Mouse (Mus musculus): ENCODE measurements at regions not wholly inside any gene's neighbourhood (a gene's known extent, or its start where the extent isn't known, plus 50 kb on each side); places are given as distances from the start of the nearest gene placed in this dataset.
A peak's percentile ranks its signal among the peaks of the same experiment; 100 is the strongest.
"Not testable (repeated sequence)": the region's sequence is repeated elsewhere in the genome, so short reads cannot be mapped to it uniquely, and the experiment has no call there.

DNA sequence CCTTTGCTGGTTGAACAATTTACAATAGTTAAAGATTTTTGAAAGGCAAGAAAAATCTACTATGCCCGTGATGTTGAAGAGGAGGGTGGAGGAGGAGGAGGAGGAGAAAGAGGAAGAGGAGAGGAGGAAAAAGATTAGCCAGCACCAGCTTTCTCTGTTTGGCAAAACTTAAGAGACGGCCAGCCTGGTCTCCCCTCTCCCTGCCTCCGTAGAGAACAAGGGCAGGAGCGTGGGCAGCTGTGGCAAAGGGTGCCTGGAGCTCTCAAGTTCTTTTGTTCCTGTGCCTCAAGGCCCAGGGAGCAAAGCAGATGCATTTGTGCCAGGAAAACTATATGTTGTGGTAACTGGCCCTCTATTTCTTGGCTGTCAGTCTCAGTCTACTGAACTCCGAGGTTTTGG is 202.5 kb upstream of the Daam1 start:
- no peak for DNase-seq

GRCm38 (mm10) chr12:71628796-71629195 is 202.1 kb upstream of the Daam1 start:
- no peak for DNase-seq

GRCm38 (mm10) chr12:71630386-71630785 is 200.5 kb upstream of the Daam1 start:
- DNase-seq = no peak

- no peak for DNase-seq
Measured at GRCm38 (mm10) chr12:71636300-71636699, 194.6 kb upstream of the Daam1 start.

GRCm38 (mm10) chr12:71637248-71637647 is 193.6 kb upstream of the Daam1 start:
- no peak for DNase-seq

DNA sequence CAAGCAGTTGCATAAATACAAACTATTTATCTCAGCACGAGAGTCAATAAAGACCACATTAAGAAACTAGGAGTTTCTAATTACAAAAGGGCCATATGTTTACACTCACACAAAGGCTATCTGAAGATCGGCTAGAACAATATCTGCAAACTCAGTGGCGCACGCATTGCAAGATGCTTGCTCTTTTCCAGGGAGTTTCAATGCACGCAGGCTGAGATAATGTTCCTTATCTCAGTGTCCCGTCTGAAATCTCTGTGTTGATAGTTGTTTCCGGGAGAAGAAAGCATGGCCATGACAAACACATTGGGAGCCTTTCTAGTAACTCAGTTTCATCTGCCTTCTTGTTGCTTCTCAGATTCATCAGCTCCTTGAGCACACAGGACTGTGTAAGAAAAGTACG is 192.6 kb upstream of the Daam1 start:
- DNase-seq = no peak

GRCm38 (mm10) chr12:71640058-71640501 is 190.8 kb upstream of the Daam1 start:
- DNase-seq = no peak

GRCm38 (mm10) chr12:71641486-71641885 is 189.4 kb upstream of the Daam1 start:
- no peak for DNase-seq

DNA sequence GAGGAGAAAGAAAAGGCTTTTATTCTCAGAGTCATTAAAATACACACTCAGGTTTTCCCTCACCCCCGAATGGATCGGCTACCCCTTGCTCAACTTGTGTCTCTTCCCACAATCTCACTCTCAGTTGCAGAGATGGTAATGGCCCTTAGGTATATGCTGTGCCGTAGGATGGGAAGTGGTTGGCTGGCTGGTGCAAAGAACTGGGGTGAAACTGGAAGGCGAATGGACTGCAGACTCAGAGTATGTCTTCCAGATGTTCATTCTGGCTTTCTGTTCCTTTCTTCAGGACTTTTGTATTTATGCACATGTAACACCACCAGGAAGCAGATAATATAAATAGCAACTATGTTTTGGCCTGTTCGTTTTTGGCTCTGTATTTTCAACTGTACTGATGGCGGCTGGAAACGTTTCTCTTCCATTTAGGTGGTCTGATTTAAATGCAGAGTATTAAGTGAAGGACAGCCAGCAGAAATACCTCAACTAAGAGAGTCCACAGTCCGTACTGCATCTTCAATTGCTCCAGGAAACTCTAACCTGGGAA is 188.0 kb upstream of the Daam1 start:
- DNase-seq = no peak

- peak; percentile 43 for DNase-seq
Measured at GRCm38 (mm10) chr12:71651251-71651650, 179.6 kb upstream of the Daam1 start.

DNA sequence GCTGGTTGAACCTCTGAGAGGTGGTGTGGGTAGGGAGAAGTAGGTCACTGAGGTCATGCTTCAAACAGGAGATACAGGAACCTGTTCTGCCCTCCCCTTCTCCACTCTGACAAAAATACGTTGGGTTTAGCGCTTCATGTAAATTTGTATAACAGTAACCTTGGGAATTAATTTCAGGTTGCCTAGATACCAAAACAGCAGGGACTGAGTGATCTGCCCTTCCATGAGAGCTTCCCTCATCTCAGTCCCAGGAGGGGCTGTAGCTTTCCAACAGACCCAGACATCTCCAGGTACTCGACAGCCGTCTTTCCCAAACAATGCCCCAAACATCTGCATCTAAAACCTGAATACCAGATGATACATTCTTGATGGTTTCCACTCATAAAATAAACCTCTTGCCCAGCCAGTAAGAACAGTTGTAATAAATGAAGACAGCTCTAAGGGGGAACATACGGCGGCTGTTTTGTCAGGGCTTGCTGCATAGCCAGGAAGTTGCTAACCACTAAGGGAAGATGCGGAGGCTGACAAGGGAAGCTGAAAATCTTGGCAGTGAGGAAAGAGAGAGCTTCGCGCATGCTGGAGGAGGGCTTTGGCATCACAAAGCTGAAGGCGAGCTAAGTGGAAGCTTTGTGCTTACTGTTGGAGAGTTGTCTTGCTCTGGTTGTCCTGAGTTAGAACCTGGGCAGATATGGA is 137.4 kb upstream of the Daam1 start:
- no peak for DNase-seq

DNA sequence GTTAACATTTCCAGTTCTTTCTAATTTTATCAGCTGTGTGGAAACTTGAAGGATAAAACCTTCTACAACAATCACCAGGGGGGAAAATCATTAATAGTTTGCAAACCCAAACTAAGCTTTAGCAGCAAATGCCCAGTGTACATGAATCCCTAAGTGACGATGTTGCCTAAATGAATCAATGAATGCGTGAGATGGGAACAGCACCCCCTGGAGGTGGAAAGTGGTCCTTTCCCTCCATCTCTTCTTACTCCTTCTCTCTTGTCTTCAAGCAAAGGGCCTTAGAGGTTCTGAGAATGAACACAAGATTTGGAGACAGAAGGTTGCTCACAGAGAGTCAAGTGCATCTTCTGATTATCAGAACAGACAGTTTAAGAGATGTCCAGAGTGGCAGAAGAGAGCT is 129.1 kb upstream of the Daam1 start:
- peak; percentile 29 for DNase-seq

- no peak for DNase-seq
Measured at GRCm38 (mm10) chr12:71702181-71702580, 128.7 kb upstream of the Daam1 start.

DNA sequence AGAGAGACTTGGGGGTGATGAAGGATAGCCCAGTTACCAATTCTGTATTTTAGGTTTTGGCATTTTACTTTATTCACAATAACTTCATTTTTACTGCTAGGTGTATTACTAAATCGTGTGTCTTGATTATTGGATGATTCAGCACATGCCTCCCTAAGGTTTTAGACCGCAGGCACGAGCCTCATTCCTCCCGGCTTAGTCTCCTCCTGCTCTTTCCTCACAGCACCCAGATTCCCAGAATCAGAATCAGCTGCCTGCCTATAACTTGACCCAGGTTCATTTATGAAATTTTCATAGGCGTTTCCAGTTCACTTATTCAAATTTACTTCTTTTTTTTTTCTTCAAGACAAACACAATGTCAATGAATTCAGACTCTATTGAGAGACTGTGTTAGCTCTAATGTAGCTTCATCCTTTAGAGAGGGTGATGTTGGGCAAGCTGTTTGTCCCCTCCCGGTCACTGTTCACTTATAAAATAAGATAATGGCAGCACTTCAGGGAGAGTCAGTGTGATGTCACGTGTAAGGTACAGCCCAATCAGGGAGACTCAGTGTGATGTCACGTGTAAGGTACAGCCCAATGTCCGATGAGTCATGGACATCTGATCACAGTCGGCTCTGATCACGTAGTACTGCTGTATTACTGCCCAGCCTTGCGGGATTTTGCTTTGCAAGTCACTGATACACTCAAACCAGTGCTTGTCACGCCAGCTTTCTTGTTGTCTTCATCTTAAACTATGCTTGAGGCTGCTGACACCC is 127.6 kb upstream of the Daam1 start:
- no peak for DNase-seq

DNA sequence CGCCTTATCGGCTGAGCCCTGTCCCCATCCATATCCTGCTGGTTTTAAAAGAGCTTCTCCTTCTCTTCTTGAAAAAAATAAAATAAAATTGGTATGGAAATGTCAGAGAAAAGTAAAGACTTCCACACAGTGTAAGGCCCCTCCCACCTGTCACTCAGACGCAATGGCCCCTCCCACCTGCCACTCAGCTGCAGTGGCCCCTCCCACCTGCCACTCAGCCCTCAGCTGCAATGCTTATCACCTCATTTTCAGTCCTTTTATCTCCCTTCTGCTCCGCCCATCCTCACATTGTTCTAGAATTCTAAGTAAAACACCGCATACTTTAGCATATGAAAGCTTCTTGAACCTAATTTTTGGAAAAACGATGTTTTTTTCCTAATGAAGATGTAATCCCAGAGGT is 126.4 kb upstream of the Daam1 start:
- DNase-seq = no peak

DNA sequence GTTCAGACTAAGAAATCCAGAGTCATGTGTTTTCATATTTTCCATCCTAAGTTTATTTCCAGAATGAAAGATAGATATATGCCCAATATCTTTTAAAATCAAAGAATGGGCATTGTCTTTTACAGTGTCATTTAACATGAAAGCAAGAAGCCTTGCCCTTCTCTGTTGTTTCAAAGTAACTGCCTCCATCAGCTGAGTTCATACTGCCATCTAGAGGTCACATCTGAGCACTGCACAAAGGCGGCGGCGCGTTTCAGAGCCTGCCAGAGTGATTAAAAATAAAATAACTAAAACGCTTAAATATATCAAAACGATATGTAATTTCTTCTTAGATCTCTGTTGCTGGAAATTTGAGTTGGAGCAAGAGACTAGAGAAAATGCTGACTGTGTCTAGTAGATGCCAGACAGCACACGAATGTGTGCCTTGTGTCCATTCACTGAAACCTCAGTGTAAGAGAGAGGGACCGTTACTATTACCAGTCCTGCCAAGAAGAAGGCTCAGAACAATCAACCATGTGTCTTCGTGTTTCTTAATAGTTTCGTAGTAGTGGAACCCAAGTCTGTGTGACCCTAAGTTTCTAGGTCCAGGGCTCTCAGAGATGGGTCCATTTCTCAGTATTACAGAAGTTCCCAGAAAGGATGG is 123.0 kb upstream of the Daam1 start:
- DNase-seq = peak; percentile 55

DNA sequence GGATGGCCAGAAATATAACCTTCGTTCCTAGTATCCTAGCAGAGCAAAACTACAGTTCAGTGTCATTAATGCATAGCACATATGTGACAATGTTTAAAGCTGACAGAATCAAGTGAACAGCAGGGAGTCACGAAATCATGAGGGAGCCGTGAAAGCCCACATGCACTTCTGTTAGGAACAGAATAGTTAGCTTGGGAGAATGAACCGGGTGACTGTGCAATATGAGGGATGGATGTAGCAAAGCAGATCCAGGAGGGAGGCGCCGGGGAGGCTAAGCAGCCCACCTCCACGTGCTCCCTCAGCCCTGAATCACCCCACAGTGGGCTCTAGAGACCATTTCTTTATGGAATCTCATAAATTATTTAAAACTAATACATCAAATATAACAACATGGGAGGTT is 116.3 kb upstream of the Daam1 start:
- no peak for DNase-seq

- not testable (repeated sequence) for DNase-seq
Measured at GRCm38 (mm10) chr12:71718412-71718811, 112.5 kb upstream of the Daam1 start.

GRCm38 (mm10) chr12:71718911-71719310 is 112.0 kb upstream of the Daam1 start:
- no peak for DNase-seq

DNA sequence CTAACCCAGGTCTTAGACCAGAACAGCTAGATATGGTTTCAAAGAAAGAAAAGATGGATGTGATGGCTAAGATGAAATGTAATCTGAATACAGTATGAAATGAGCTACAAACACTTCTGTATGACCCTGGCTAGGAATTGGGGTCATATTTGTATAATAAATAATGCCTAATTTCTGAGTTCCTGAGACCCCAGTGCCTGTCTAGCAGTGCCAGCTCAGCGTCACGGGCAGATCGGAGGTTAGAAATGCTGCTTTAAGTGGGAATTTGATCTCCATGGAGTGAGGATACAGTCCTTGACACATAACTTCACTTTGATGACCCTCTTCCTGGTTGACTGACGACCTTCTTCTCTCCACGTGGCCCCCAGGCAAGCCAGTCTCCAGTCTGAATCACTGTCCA is 105.7 kb upstream of the Daam1 start:
- no peak for DNase-seq

DNA sequence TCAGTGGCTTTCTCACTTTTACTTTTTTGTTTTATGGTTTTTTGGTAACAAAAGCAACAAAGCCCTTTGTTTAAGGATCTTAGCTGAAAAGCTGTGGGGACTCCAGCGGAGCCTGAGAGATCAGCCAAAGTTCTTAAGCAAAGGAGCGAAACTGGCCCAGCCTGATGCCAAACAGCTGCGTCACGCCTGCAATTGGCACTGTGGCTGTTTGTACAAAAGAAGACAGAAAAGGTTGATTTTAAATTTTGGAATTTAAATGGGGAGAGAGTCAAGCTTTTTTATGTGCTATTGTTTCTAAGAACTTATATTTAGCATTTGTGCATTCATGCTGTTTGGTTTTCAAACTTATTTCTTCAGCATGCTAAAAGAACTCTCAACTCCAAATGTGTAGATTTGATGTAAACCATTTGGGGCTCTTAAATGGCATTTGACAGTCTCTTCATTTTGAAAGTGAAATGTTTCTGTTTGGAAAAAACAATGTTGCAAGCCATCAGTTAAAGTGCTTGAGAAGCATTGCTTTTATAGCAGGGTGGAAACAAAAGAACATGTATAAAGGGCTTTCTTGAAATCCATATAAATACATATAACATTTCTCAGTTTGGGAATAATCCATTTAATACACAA is 105.1 kb upstream of the Daam1 start:
- DNase-seq = no peak

GRCm38 (mm10) chr12:71743345-71743744 is 87.5 kb upstream of the Daam1 start:
- no peak for DNase-seq

DNA sequence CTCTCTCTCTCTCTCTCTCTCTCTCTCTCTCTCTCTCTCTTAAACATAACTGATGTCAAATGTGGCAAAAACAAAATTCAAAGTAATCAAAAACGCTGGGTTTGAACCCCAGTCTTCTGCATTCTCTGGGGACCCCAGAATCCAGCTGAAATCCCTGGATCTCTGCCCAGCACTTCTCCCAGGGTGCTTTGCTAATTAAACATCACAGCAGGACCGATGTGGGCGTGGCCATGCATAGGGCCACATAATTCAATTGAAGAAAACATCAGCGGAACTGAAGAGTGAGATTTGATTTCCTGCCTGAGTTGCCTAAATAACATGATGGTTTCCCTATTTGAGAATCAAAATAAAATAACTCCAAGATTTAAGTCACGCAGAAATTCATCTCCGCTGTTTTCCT is 84.9 kb upstream of the Daam1 start:
- no peak for DNase-seq

Data from cerebellum, adult 11 months (tissue).